Mouse (Mus musculus) gastrocnemius, adult 18-20 months (tissue): ENCODE measurements around the gene Myocos. TPM values are rescaled to one million over a fixed set of nuclear protein-coding genes. Genes with fewer than 3 reads are reported as not detected.

Experiments
- DNase-seq: peaks from one replicate; pipeline ENCODE4 v3.0.0; 2021; ENCODE audit warnings: low spot score
- microRNA-seq: library from miRNA; unstranded; fragments of <30 nt; microRNA quantifications from one replicate; pipeline ENCODE4 v1.2.0, GENCODE M21; 2021
- total RNA-seq, 2 experiments: library from RNA; stranded (reverse); gene quantifications; 2 replicates each; pipeline ENCODE4 v1.2.3; 2021

The Myocos gene
- total RNA-seq, 2 experiments from 2014 or later, result not detected

- DNase-seq, result no peak
These were observed 37.5 kb downstream of the Myocos start for GRCm38 (mm10) chr1:162620487-162620886.

- no peak for DNase-seq
These were observed 42.5 kb downstream of the Myocos start for GRCm38 (mm10) chr1:162615511-162615910.

GRCm38 (mm10) chr1:162611191-162611590 is 46.8 kb downstream of the Myocos start:
- no peak for DNase-seq

- peak; percentile 13 for DNase-seq
These were observed 48.3 kb downstream of the Myocos start for GRCm38 (mm10) chr1:162609633-162610250.

GRCm38 (mm10) chr1:162608127-162608526 is 49.9 kb downstream of the Myocos start:
- DNase-seq, result no peak

- DNase-seq, result no peak
These were observed 56.7 kb downstream of the Myocos start for GRCm38 (mm10) chr1:162601288-162601687.

- no peak for DNase-seq
These were observed 58.4 kb downstream of the Myocos start for GRCm38 (mm10) chr1:162599617-162600016.

GRCm38 (mm10) chr1:162597379-162598102 is 60.5 kb downstream of the Myocos start:
- DNase-seq, result no peak

Small RNAs within 50 kb of the gene (microRNA-seq; reads per million reads assigned to microRNA genes)
- not detected for gene Gm27616

Other genes starting within 250 kb of the Myocos start
- 1 to 10 TPM; 3.4 to 5.9 TPM for gene Dnm3, start 180.2 kb downstream of the Myocos start, total RNA-seq
- 1 to 10 TPM; 7.1 to 8.5 TPM for gene Mettl13, start 109.7 kb downstream of the Myocos start, total RNA-seq
- 10 to 100 TPM; 16.8 to 20.9 TPM for gene Vamp4, start 87.7 kb downstream of the Myocos start, total RNA-seq
- gene Myoc, start 19.1 kb downstream of the Myocos start, total RNA-seq, result 10 to 100 TPM; 35.8 to 73.6 TPM
- 10 to 100 TPM; 42.1 to 48.9 TPM for gene Prrc2c, start 82.3 kb upstream of the Myocos start, total RNA-seq
- gene Fmo4, start 155.8 kb upstream of the Myocos start, total RNA-seq, result under 1 TPM; 0.11 to 0.26 TPM
- 10 to 100 TPM in 1 of 2 experiments, 1 to 10 TPM in 1; 8.4 to 11.1 TPM for gene Fmo1, start 208.4 kb upstream of the Myocos start, total RNA-seq
- gene Fmo2, start 240.5 kb upstream of the Myocos start, total RNA-seq, result 10 to 100 TPM; 12.2 to 13.8 TPM